Mouse (Mus musculus) cerebellum, adult 9-11 months (tissue): Measurements from ENCODE around the gene Glb1l3.
"Not testable (repeated sequence)": the region's sequence is repeated elsewhere in the genome, so short reads cannot be mapped to it uniquely, and the experiment has no call there.

Experiments
- DNase-seq: peaks from one replicate; pipeline ENCODE4 v3.0.0; 2022

Gene Glb1l3

GRCm38 (mm10) chr9:26860751-26861150 lies at the start of gene Glb1l3:
Gene Glb1l3, minus strand, starts transcription at chr9:26860890.
- no peak for DNase-seq

DNA sequence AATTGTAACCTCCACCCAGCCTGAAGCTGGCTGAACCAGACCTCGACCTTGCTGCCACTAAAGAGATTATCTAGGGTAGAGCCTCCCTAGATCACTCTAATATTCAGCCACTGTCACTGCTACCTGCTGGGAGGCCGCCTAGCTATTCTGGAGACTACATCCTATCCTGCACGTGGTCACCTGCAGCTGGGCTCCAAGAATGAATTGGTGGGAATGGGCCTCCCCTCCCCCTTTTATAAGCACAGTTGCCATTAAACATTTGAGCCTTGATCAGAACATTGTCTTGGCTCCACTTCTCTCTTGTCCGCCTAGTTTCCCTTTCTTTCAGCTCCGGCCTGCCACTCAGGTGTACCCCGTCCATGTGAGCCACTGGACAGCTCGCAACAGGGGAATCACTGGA lies 9.2 kb upstream of the Glb1l3 start:
- DNase-seq, result not testable (repeated sequence)

DNA sequence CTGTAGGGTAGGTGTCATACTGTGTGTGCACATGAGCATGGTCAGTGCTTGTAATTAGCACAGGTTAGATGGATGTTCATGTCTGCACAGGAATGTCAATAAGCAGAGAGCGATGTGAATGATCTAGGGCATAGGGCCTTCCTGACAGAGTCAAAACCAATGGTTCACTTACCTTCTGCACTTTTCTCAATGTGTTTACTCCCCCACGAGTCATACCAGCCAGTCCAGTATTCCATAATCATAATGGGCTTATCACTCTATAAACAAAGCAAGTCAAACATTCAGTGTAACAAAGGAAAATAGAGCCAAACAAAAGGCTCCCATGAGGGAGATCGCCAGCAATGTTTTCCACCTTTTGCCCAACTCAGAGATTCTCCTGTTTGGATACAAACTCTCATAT lies 29.6 kb downstream of the Glb1l3 start:
- no peak for DNase-seq

DNA sequence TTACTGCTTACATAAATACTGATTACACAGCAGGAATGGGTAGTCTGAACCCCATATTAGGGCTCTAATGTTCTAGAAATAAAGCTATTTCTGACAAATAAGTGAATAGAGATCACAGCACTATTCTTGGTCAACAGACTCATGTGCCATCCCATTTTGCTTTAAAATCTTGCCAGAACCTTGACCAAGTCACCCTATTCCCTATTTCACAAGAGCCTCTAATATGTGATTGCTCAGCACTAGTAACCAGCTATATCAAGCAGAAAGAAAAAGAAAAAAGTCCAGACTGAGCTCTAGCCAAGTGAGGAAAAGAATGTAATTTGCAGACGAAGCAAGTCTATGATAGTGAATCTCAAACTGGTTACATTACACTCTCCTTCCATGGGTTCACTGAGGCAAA lies 40.7 kb downstream of the Glb1l3 start:
- DNase-seq, result no peak

GRCm38 (mm10) chr9:26808735-26809134 lies 52.0 kb downstream of the Glb1l3 start:
- no peak for DNase-seq

GRCm38 (mm10) chr9:26805935-26806666 lies 54.6 kb downstream of the Glb1l3 start, which contains the start of gene Glb1l2:
Gene Glb1l2, minus strand, starts transcription at chr9:26806468.
- peak; percentile 73 for DNase-seq

DNA sequence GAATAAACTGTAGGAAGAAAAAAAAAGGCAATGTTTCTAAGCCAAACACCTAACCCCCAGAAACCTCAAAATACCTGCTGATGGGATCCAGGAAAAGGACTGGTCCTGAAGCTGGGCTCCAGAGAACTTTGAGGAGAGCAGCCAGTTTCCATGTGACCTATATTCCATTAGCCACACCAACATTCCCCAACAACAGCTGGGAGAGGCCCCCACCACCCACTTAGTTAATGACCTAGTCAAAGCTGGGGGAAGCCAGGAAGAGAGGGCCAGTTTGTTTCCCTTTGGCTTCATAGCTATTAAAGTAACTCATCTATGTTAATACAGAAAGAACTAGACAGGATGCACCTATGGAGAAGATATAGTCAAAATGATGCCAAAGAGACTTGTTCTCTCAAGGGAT lies 56.4 kb downstream of the Glb1l3 start:
- DNase-seq, result no peak

GRCm38 (mm10) chr9:26800357-26800756 lies 60.3 kb downstream of the Glb1l3 start:
- DNase-seq, result no peak

DNA sequence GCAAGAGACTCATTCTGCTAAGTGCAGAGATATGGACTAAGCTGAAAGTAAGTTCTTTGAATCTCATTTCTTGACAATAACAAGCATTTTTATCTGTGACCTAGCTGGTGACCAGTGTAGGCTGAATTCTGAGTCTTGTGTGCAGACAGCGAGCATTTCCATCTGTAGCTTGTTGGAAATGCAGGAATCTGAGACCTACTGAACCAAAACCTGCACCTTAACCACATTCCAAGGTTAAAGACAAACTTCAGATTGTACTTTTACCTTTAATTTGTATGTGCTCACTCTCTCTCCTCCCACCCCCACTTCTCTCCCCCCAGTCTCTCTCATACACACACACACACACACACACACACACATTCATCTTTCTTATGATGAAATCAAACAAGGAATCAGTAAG lies 62.0 kb downstream of the Glb1l3 start:
- no peak for DNase-seq

DNA sequence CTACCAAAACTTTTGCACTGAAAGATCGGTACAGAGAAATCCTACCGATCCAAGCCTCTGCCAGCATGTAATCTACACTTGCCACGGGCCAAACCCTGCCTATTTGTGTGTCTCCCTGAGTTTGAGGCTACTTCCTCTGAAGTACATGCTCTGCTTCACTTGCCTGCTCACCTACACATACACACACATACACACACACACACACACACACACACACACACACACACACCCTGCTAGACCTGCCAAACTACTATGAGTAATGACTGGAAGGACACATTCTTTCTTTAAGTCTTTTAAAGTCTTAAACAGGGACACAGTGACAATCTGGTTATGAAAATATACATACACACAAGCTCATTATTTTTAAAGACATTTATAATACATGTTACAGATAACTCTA lies 62.5 kb downstream of the Glb1l3 start:
- DNase-seq, result no peak

DNA sequence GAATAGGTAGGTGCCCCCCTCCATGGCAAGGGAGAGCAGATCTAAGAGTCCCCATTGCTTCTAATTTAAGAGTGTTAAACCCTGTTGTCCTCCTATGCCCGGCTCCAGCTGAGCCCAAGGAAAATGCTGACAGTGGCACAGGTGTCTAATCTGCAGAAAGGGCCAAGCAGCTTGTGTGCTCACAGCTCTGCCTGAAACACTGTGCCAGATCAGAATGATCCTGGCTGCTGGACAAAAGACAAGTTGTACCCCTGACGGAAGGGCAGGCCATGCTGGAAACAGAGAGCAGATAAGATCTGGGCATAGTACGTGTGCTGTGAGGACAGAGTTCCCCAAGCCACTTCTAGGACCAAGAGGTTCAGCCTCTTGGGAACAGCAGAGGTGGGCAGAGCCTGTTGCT lies 67.9 kb downstream of the Glb1l3 start:
- DNase-seq, result peak; percentile 34

- DNase-seq, result no peak
Observed at GRCm38 (mm10) chr9:26783414-26783975, 77.2 kb downstream of the Glb1l3 start.

GRCm38 (mm10) chr9:26778421-26778820 lies 82.3 kb downstream of the Glb1l3 start:
- DNase-seq, result no peak

DNA sequence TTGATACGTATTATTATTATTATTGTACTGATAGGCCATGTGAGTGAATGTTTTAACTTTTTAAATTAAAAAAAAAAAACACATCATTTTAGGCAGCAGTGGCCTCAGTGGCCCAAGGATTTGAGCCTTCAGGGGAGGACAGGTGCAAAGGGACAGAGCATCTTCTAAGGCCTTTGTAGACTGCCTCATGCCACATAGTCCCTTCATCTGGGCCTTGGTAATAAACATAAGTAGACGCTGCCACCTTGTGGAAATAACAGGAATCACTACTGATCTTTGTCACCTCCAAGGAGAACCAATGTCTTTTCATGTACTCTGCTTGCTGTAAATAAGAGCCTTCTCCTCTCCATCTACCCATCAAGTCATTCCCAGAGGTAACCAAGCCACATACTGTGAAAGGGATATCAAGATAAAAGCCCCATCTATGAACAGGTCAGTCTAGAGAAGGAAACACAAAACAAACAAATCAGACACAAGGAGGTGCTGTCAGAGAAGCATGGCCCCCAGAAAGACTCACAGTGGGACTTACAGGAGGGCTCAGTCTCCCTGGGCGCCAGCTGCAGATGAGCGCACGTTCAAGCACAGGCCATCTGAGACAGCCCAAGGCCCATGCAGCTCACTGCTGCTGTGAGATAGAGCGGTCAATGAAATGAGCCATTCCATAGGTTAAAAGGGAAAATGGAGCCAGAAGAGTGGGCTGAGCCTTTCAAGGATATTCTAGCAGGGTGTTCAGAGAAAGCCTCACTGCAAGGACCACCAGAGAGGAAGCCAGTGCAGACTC lies 84.4 kb downstream of the Glb1l3 start:
- DNase-seq, result peak; percentile 35

GRCm38 (mm10) chr9:26775700-26776099 lies 85.0 kb downstream of the Glb1l3 start:
- no peak for DNase-seq

- DNase-seq, result no peak
Observed at GRCm38 (mm10) chr9:26768181-26768580, 92.5 kb downstream of the Glb1l3 start.
